Comparison of ENCODE assay signal across 24 mouse cellular contexts in genomic region chr16:42784712-42785111, GRCm38 (mm10).
A peak's percentile ranks its signal among the peaks of the same experiment; 100 is the strongest.
DNase-seq lines count a peak whose midpoint lies in the region; ATAC-seq and TF ChIP-seq lines count a peak whose summit lies in the region.
"Had no signal": no experiment of that assay in that cellular context is flagged by ENCODE, and none has a peak within 500 bp of the region (broad histone marks: within the 10 kb centered on the region; RNA-seq: fewer than 3 reads in every experiment).

No protein-coding gene starts in this region.

- TF ChIP-seq CTCF in lung, postnatal 0 days (IDR thresholded peaks at IDR 0.05): no peak

- peak; percentile 46; the same call in 1 of the 2 replicates for TF ChIP-seq EP300 in lung, postnatal 0 days (IDR thresholded peaks at IDR 0.05)

- no peaks in the 10 kb centered on the region for H3K27me3 ChIP-seq in lung, postnatal 0 days (replicated peaks; ENCODE audit: insufficient read depth, low read length)
- no peaks in the 10 kb centered on the region for H3K27me3 ChIP-seq in limb, embryonic 10.5 days (ENCODE audit: low read depth, poor library complexity, severe bottlenecking)
- no peaks in the 10 kb centered on the region for H3K27me3 ChIP-seq in hindbrain, embryonic 16.5 days (replicated peaks; ENCODE audit: control insufficient read depth, insufficient read depth, low read length)
- H3K27me3 ChIP-seq: heart, embryonic 15.5 days; neural tube, embryonic 15.5 days had no signal

- H3K9me3 ChIP-seq in lung, postnatal 0 days (ENCODE audit: low read length): no peaks in the 10 kb centered on the region
- H3K9me3 ChIP-seq in limb, embryonic 10.5 days (replicated peaks): no peaks in the 10 kb centered on the region
- no peaks in the 10 kb centered on the region for H3K9me3 ChIP-seq in hindbrain, embryonic 16.5 days (ENCODE audit: control insufficient read depth, low read length)
- H3K9me3 ChIP-seq: embryonic facial prominence, embryonic 10.5 days; forebrain, embryonic 10.5 days; heart, embryonic 15.5 days; midbrain, embryonic 12.5 days; neural tube, embryonic 15.5 days had no signal

- ATAC-seq in lung, postnatal 0 days: no peak
- ATAC-seq in common myeloid progenitor, adult 5-6 weeks (replicated peaks; ENCODE audit: low read depth, poor library complexity, severe bottlenecking): peak; percentile 55
- no peak for ATAC-seq in hindbrain, embryonic 16.5 days
- ATAC-seq: intestine, embryonic 16.5 days; liver, postnatal 0 days had no signal

- H3K27ac ChIP-seq in lung, postnatal 0 days (ENCODE audit: low read length): no peak overlapping the region
- H3K27ac ChIP-seq in limb, embryonic 10.5 days: peak overlapping the region; percentile 83
- no peak overlapping the region for H3K27ac ChIP-seq in hindbrain, embryonic 16.5 days (ENCODE audit: low read depth, low read length)
- H3K27ac ChIP-seq: embryonic facial prominence, embryonic 10.5 days; forebrain, embryonic 10.5 days; heart, embryonic 15.5 days; hindbrain, embryonic 14.5 days; left cerebral cortex, adult 2 months; macrophage; midbrain, embryonic 12.5 days; neural tube, embryonic 15.5 days; stomach, postnatal 0 days had no signal

- no peak overlapping the region for H3K4me2 ChIP-seq in lung, postnatal 0 days (replicated peaks; ENCODE audit: low read depth, low read length)
- H3K4me2 ChIP-seq in hindbrain, embryonic 16.5 days (ENCODE audit: low read length): no peak overlapping the region
- H3K4me2 ChIP-seq: heart, embryonic 15.5 days; hindbrain, embryonic 14.5 days; liver, embryonic 11.5 days; midbrain, embryonic 12.5 days; neural tube, embryonic 15.5 days had no signal

- H3K4me3 ChIP-seq in lung, postnatal 0 days (ENCODE audit: low read depth, low read length): no peak overlapping the region
- H3K4me3 ChIP-seq in limb, embryonic 10.5 days: no peak overlapping the region
- H3K4me3 ChIP-seq in hindbrain, embryonic 16.5 days (ENCODE audit: low read length): no peak overlapping the region
- H3K4me3 ChIP-seq: embryonic facial prominence, embryonic 10.5 days; forebrain, embryonic 10.5 days; heart, embryonic 15.5 days; left cerebral cortex, adult 2 months; midbrain, embryonic 12.5 days; neural tube, embryonic 15.5 days had no signal

- no peak overlapping the region for H3K9ac ChIP-seq in lung, postnatal 0 days (replicated peaks; ENCODE audit: low read depth)
- no peak overlapping the region for H3K9ac ChIP-seq in hindbrain, embryonic 16.5 days (ENCODE audit: low read depth, low read length)
- H3K9ac ChIP-seq: heart, embryonic 15.5 days; hindbrain, embryonic 14.5 days; liver, postnatal 0 days; midbrain, embryonic 12.5 days; neural tube, embryonic 15.5 days had no signal

- 37% methylated on average over 4 of the region's 4 CpGs for WGBS in lung, postnatal 0 days
- 9% methylated on average over 4 of the region's 4 CpGs for WGBS in limb, embryonic 10.5 days
- WGBS in hindbrain, embryonic 16.5 days: 35% methylated on average over 4 of the region's 4 CpGs

- no peaks in the 10 kb centered on the region for H3K4me1 ChIP-seq in lung, postnatal 0 days (ENCODE audit: insufficient read depth, low read depth, low read length)
- peaks cover 43% of the 10 kb centered on the region for H3K4me1 ChIP-seq in limb, embryonic 10.5 days
- peaks cover 15% of the 10 kb centered on the region for H3K4me1 ChIP-seq in hindbrain, embryonic 16.5 days (ENCODE audit: control insufficient read depth, insufficient read depth, low read depth, low read length)

- no peaks in the 10 kb centered on the region for H3K36me3 ChIP-seq in lung, postnatal 0 days (ENCODE audit: insufficient read depth, low read length)
- no peaks in the 10 kb centered on the region for H3K36me3 ChIP-seq in limb, embryonic 10.5 days
- H3K36me3 ChIP-seq in hindbrain, embryonic 16.5 days (ENCODE audit: control insufficient read depth, insufficient read depth, low read length): no peaks in the 10 kb centered on the region
- H3K36me3 ChIP-seq: embryonic facial prominence, embryonic 10.5 days; forebrain, embryonic 10.5 days; heart, embryonic 15.5 days; midbrain, embryonic 12.5 days; neural tube, embryonic 15.5 days had no signal

- DNase-seq in lung, postnatal 0 days (ENCODE audit: low spot score): peak; percentile 23
- no peak for DNase-seq in lung, postnatal 14 days
- DNase-seq in limb, embryonic 10.5 days (ENCODE audit: low spot score): no peak
- DNase-seq in mesoderm, embryonic 11.5 days (ENCODE audit: low read depth, low spot score): peak; percentile 12
- DNase-seq in gastrocnemius, adult 8-10 months (ENCODE audit: low spot score in 2 of 2): no peak
- DNase-seq: adrenal gland, adult 2 months; cerebellum, adult 11-12 months; cerebellum, postnatal 14 days; heart, postnatal 36 days; layer of hippocampus, adult 9-11 months; liver, postnatal 0 days had no signal

Comparison
In these comparisons a context has a peak if more than half of its experiments do, and no peak if none do; other contexts are left out.
1. DNase-seq: peak in lung, postnatal 0 days (single experiment) and mesoderm, embryonic 11.5 days (single experiment); none in lung, postnatal 14 days (single experiment), limb, embryonic 10.5 days (single experiment) and gastrocnemius, adult 8-10 months (0 of 2).